Mouse (Mus musculus) erythroblast, embryonic 14.5 days (primary cell): Measurements from ENCODE around the gene Fmo5. TPM values are rescaled to one million over a fixed set of nuclear protein-coding genes. Genes with fewer than 3 reads are reported as not detected.

Experiments used
- H3K27me3 ChIP-seq: 2 replicates; pipeline ENCODE4 v1.6.1; 2012; ENCODE audit warnings: inconsistent platforms; ENCODE audit not compliant: control insufficient read depth
- H3K36me3 ChIP-seq: 2 replicates; pipeline ENCODE4 v1.6.1; 2012; ENCODE audit warnings: mild to moderate bottlenecking, inconsistent platforms; ENCODE audit not compliant: control insufficient read depth
- H3K4me1 ChIP-seq: 2 replicates; pipeline ENCODE4 v1.6.1; 2012; ENCODE audit warnings: inconsistent platforms; ENCODE audit not compliant: control insufficient read depth
- H3K4me3 ChIP-seq: replicated peaks from 2 replicates; pipeline ENCODE3; 2012; ENCODE audit warnings: moderate library complexity, mild to moderate bottlenecking, inconsistent platforms
- H3K9me3 ChIP-seq: 2 replicates; pipeline ENCODE4 v1.6.1; 2012; ENCODE audit warnings: low read length, inconsistent platforms, mixed read lengths; ENCODE audit not compliant: control insufficient read depth
- GATA1 ChIP-seq: IDR thresholded peaks from 2 replicates; pipeline ENCODE4 v1.6.1; 2012; ENCODE audit warnings: low read length, inconsistent platforms, mixed read lengths
- TAL1 ChIP-seq: IDR thresholded peaks from 3 replicates; pipeline ENCODE4 v1.6.1; 2012; ENCODE audit warnings: low read length, inconsistent platforms, mixed read lengths
- polyA plus RNA-seq: library from polyadenylated mRNA; stranded (reverse); fragments of >175 nt; gene quantifications from 2 replicates; pipeline ENCODE4 v1.2.3, GENCODE M21; 2012

Fmo5 gene
- polyA plus RNA-seq, 1 experiment, result 0.03 TPM

DNA sequence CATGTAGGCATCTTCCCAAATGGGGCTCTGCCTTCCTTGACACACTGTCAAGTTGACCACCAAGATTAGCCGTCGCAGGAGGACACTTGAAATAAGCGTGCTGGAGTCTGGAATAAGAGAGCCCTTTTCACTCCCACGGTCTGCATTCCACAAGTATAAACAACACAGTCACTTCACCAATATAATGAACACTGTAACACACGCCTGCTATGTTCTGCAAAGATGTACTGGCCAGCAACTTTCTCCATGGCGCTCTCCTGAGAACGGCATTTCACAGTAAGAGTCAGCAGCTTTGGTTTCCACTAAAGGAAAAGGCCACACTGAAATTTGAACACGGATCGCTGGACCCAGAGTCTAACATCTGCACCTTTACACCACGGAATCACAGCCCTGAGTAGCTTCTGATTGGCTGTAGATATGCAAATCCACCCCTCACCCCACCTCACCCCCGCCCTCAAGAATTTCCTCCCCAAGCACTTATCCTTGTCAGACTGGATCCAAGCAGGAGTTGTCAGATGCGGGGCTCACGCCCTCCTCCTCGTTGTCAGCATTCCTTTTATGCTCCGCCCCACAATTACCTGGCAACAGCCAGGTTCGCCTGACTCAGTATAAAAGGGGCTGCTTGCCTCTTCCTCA, 55.1 kb downstream of the Fmo5 start:
- no peaks in the 10 kb centered on the region for H3K9me3 ChIP-seq
- TF ChIP-seq TAL1, result no peak
- peaks cover 42% of the 10 kb centered on the region for H3K27me3 ChIP-seq
- no peaks in the 10 kb centered on the region for H3K36me3 ChIP-seq
- H3K4me3 ChIP-seq, result no peak overlapping the region
- peaks cover 20% of the 10 kb centered on the region for H3K4me1 ChIP-seq

DNA sequence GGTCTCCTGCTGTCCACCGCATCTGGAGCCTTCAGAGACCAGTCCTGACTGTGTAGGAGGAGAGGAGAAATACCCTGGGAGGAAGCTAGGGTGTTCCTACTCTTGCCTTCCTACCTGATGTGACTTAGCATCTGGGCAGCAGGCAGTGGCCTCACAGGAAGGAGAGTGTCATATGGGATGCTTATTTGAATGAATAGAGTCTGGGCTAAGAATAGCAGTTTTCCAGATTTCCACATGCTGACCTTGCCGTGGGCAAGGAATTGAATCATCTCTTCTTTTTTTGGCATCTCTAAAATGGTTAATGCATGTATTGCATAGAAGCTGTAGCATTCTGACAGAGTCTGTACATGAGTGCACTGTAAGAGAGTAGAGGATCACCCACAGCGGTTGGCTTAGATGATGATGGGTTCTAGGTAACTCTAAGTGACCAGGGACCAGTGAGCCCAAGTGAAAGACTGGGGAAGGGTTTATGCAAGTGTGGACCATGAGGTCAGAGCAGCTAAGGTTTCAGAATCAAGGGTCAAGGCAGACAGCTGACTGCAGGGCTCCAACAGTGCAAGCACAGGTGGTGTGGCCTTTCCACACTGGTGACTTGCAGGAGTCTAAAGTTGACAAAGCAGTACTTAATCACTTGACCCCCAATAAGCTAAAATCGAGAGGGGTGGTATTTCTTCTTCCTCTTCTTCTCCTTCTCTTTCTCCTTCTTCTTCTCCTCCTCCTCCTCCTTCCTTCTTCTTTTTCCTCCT, 57.9 kb downstream of the Fmo5 start:
- no peak overlapping the region for H3K4me3 ChIP-seq
- TF ChIP-seq GATA1, result no peak
- TF ChIP-seq TAL1, result no peak
- peaks cover 30% of the 10 kb centered on the region for H3K27me3 ChIP-seq

DNA sequence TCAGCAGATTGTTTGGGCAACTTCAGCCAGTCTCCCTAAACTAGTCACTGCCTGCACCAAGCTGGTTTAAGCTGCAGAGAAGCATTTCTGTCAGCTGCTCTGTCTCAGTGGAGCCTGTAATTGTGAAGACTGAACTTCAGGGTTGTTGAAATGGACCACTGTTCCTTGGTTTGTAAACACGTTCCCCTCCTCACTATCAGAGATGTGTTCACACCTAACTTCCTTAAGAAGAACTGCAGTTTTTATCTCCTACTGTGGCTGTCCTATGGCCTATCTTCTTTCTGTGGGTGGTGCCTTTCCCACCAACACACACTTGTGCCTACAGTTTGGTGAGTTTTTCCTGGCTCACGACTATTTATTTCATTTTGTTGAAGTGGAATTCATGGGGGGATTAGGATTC, 60.7 kb downstream of the Fmo5 start:
- TF ChIP-seq TAL1 (no peak), GATA1 (no peak)
- H3K9me3 ChIP-seq, result no peaks in the 10 kb centered on the region
- no peak overlapping the region for H3K4me3 ChIP-seq
- peaks cover 4% of the 10 kb centered on the region for H3K27me3 ChIP-seq
- H3K4me1 ChIP-seq, result no peaks in the 10 kb centered on the region
- no peaks in the 10 kb centered on the region; the same call in 1 of the 2 replicates for H3K36me3 ChIP-seq

More for the DNA sequence above, 57.9 kb downstream of the Fmo5 start:
- peaks cover 8% of the 10 kb centered on the region for H3K4me1 ChIP-seq
- H3K36me3 ChIP-seq, result no peaks in the 10 kb centered on the region; the same call in 1 of the 2 replicates
- H3K9me3 ChIP-seq, result no peaks in the 10 kb centered on the region

DNA sequence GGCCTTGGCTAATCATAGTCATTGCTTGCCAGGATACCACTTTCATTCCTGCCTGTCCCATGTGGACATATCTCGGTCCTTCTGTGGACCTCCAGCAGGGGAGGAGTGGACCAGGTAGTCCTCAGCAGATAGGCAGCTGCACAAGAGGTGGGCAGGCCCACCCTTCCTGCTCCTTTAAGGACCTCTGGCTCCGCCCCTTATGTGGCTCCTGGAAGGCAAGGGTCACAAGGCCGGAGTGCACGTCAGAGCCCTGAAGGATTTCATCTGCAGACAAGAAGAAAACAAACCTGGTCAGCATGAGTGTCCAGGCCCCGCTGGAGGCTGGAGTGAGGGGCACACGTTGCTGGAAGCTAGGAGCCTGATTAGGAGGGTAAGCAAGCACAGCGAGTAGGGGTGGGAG, 62.0 kb downstream of the Fmo5 start:
- Histone ChIP-seq H3K27me3 (no peaks in the 10 kb centered on the region), H3K4me1 (no peaks in the 10 kb centered on the region), H3K36me3 (no peaks in the 10 kb centered on the region; the same call in 1 of the 2 replicates), H3K9me3 (no peaks in the 10 kb centered on the region), H3K4me3 (no peak overlapping the region)
- TF ChIP-seq TAL1 (no peak), GATA1 (no peak)

DNA sequence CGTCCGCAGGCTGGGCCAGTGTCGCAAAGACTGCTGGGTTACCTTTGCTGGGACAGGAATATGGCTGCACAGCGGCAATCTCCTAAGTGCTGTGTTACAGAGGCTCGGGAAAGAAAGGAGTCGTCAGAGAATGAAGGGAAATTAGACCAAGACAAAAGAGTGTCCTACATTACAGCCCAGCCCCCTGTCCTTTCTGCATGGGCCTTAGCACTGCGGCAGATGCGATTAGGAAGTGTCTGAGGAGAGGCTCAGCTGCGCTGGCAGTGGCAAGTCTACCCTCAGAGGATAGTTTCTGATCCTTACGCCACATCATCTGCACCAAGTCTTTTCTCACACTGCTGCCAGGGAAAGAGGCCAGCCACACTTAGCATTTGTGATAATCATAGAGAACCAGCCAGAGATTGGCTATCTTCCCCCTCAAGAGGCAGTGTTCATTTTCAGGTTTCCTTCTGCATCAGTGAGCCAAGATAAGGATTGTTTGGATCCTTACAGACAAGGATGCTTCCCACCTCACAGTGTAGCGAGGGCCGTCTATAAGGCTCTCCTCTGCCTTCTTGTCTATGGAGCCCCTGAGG, 62.9 kb downstream of the Fmo5 start:
- Histone ChIP-seq H3K4me1 (no peaks in the 10 kb centered on the region), H3K4me3 (no peak overlapping the region), H3K27me3 (no peaks in the 10 kb centered on the region), H3K9me3 (no peaks in the 10 kb centered on the region), H3K36me3 (no peaks in the 10 kb centered on the region; the same call in 1 of the 2 replicates)
- no peak for TF ChIP-seq GATA1

DNA sequence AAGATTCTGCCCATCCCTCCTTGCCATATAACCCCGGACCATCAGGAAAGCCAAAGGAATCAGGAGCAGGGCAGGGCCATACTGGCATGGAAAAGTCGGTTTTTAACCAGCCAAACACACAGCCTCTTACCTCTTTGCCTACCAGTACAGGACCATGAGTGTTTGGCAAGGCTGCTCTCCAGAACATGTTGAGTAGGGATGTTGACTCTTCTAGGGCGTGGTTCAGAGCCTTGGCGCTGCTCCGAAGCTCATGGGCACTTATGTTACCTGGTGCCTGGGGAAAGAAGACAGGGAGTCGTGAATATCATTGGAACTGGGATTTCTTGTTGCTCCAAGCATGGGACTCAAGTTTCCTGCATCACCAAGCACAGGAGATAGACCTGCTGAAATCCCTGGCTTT, 65.2 kb downstream of the Fmo5 start:
- Histone ChIP-seq H3K4me1 (no peaks in the 10 kb centered on the region), H3K9me3 (no peaks in the 10 kb centered on the region), H3K27me3 (no peaks in the 10 kb centered on the region), H3K36me3 (no peaks in the 10 kb centered on the region; the same call in 1 of the 2 replicates), H3K4me3 (no peak overlapping the region)
- TF ChIP-seq TAL1 (no peak), GATA1 (no peak)

DNA sequence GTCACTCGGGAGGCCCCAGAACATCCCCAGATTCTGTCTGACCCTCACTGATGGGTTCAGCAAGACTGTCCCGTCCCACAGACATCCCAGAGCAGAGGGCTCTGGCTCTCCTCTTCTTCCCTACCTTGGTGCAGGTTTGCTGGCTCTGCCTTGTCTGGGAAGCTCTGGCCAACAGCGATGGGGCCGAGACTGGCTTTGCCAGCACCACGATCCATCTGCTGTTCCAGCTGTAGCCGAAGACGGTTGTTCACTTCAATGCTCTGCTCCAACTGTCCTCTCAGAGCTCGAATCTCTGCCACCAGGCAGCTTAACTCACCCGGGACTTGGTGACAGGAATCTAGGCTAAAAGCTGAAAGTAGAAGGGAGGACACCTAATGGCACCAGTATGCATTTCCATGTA, 68.3 kb downstream of the Fmo5 start:
- H3K4me1 ChIP-seq, result no peaks in the 10 kb centered on the region
- H3K4me3 ChIP-seq, result no peak overlapping the region
- TF ChIP-seq GATA1 (no peak), TAL1 (no peak)
- no peaks in the 10 kb centered on the region; the same call in 1 of the 2 replicates for H3K36me3 ChIP-seq
- H3K9me3 ChIP-seq, result no peaks in the 10 kb centered on the region
- H3K27me3 ChIP-seq, result no peaks in the 10 kb centered on the region

DNA sequence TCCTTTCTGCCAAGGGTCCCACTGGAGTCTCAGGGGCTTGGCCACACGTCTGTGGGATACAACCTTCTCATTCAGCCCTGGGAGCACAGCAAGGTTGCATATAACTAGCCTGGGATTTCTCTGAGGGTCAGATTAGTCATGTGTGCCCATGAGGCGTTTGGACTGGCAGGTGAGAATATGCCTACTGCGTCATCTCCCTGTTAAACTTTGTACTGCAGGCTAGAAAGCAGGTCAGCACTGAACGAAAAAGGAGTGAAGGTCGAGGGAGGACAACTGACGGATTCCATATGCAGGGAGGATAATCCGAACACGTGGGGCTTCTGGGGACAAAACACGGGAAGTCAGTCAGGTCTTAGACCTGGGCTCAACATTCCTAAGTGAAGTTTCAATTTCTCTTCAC, 68.7 kb downstream of the Fmo5 start:
- Histone ChIP-seq H3K27me3 (no peaks in the 10 kb centered on the region), H3K4me3 (no peak overlapping the region), H3K4me1 (no peaks in the 10 kb centered on the region), H3K36me3 (no peaks in the 10 kb centered on the region; the same call in 1 of the 2 replicates), H3K9me3 (no peaks in the 10 kb centered on the region)
- TF ChIP-seq GATA1, result no peak
- no peak for TF ChIP-seq TAL1

DNA sequence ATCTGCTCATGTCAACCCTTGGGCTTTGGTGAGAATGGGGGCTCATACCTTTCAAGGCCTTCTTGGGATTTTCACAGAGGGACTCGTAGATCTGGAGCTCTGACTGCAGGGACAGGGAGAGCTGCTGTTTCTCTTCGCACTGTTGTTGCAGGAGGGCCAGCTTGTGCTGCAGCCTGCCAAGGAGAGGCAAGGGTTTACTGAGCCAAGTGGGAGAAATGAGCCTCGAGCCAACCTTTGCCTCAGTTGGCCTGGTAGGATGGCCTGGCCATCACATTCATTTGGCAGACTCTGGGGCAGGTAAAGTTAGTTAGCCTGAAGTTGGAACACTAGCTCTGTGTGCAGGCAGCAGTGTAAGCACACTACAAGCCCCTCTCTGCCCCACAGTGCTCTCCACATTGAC, 70.5 kb downstream of the Fmo5 start:
- Histone ChIP-seq H3K27me3 (no peaks in the 10 kb centered on the region), H3K4me1 (no peaks in the 10 kb centered on the region), H3K4me3 (no peak overlapping the region), H3K36me3 (no peaks in the 10 kb centered on the region; the same call in 1 of the 2 replicates), H3K9me3 (no peaks in the 10 kb centered on the region)
- no peak for TF ChIP-seq GATA1
- no peak for TF ChIP-seq TAL1
